8 mouse cellular contexts compared by ENCODE assay signal in the genomic region with DNA sequence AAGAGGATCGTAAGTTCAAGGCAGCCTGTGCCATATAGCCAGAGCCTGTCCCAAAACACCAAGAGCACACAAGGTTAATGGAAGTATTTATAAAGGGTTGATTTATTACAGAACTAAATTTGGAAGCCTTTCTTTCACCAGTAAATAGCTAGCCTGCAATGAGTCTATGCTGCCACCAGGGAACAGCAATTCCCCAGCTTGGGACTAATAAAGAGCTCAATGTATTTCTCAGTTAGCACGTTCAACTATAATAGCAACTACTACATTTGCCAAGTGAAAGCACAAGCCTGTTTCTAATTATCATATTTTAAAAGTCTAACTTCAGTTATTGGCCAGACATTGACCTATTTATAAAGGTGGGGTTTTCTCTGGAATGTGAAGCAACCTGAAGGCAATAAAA. TPM values are rescaled to one million over a fixed set of nuclear protein-coding genes. Genes with fewer than 3 reads are reported as not detected.
DNase-seq lines count a peak whose midpoint lies in the region; ATAC-seq and TF ChIP-seq lines count a peak whose summit lies in the region.

No protein-coding gene starts in this region.

- TF ChIP-seq POLR2A in cerebellum, adult 2 months (IDR thresholded peaks at IDR 0.05; ENCODE audit: borderline replicate concordance, insufficient read depth, low read length): no peak

- H3K9ac ChIP-seq in liver, postnatal 0 days (replicated peaks): no peak overlapping the region
- no peak overlapping the region for H3K9ac ChIP-seq in liver, embryonic 11.5 days (ENCODE audit: low read depth, low read length)
- no peak overlapping the region for H3K9ac ChIP-seq in neural tube, embryonic 14.5 days (replicated peaks; ENCODE audit: low read depth, low read length)

- no peak overlapping the region for H3K4me3 ChIP-seq in cerebellum, adult 2 months (replicated peaks; ENCODE audit: insufficient read depth, low read depth, low read length)
- H3K4me3 ChIP-seq in liver, postnatal 0 days (ENCODE audit: low read depth, low read length): no peak overlapping the region
- no peak overlapping the region for H3K4me3 ChIP-seq in liver, embryonic 11.5 days (ENCODE audit: low read depth, low read length)
- H3K4me3 ChIP-seq in embryonic facial prominence, embryonic 10.5 days: no peak overlapping the region
- no peak overlapping the region for H3K4me3 ChIP-seq in neural tube, embryonic 14.5 days (ENCODE audit: low read depth, low read length)

- no peaks in the 10 kb centered on the region for H3K9me3 ChIP-seq in liver, postnatal 0 days (ENCODE audit: low read length)
- no peaks in the 10 kb centered on the region for H3K9me3 ChIP-seq in liver, embryonic 11.5 days (ENCODE audit: control insufficient read depth, low read length)
- H3K9me3 ChIP-seq in embryonic facial prominence, embryonic 10.5 days: no peaks in the 10 kb centered on the region
- no peaks in the 10 kb centered on the region for H3K9me3 ChIP-seq in neural tube, embryonic 14.5 days (ENCODE audit: control insufficient read depth, low read length)

- no peak for TF ChIP-seq EP300 in liver, postnatal 0 days (IDR thresholded peaks at IDR 0.05; ENCODE audit: low read depth)

- ATAC-seq in liver, postnatal 0 days: no peak
- no peak for ATAC-seq in liver, embryonic 11.5 days (replicated peaks; ENCODE audit: low FRiP score)
- peak; percentile 54 for ATAC-seq in neural tube, embryonic 14.5 days (ENCODE audit: low read depth)

- H3K27ac ChIP-seq in cerebellum, adult 2 months (ENCODE audit: insufficient read depth, low read length): no peak overlapping the region
- no peak overlapping the region for H3K27ac ChIP-seq in liver, postnatal 0 days (ENCODE audit: low read depth)
- H3K27ac ChIP-seq in liver, embryonic 11.5 days (ENCODE audit: low read depth, low read length): no peak overlapping the region
- H3K27ac ChIP-seq in embryonic facial prominence, embryonic 10.5 days (replicated peaks): no peak overlapping the region
- H3K27ac ChIP-seq in neural tube, embryonic 14.5 days (ENCODE audit: low read depth, low read length): no peak overlapping the region

- H3K36me3 ChIP-seq in liver, postnatal 0 days (replicated peaks; ENCODE audit: insufficient read depth, low read length): no peaks in the 10 kb centered on the region
- no peaks in the 10 kb centered on the region for H3K36me3 ChIP-seq in liver, embryonic 11.5 days (ENCODE audit: control insufficient read depth, insufficient read depth, low read length)
- H3K36me3 ChIP-seq in embryonic facial prominence, embryonic 10.5 days (replicated peaks): no peaks in the 10 kb centered on the region
- no peaks in the 10 kb centered on the region for H3K36me3 ChIP-seq in neural tube, embryonic 14.5 days (ENCODE audit: control insufficient read depth, insufficient read depth, low read length)

- peaks cover 2% of the 10 kb centered on the region for H3K4me1 ChIP-seq in cerebellum, adult 2 months (ENCODE audit: control insufficient read depth, insufficient read depth, low read length)
- H3K4me1 ChIP-seq in liver, postnatal 0 days (ENCODE audit: insufficient read depth): no peaks in the 10 kb centered on the region
- H3K4me1 ChIP-seq in liver, embryonic 11.5 days (replicated peaks; ENCODE audit: control insufficient read depth, insufficient read depth, low read length): no peaks in the 10 kb centered on the region
- H3K4me1 ChIP-seq in embryonic facial prominence, embryonic 10.5 days: peaks cover 24% of the 10 kb centered on the region
- no peaks in the 10 kb centered on the region for H3K4me1 ChIP-seq in neural tube, embryonic 14.5 days (ENCODE audit: control insufficient read depth, insufficient read depth, low read length)

- peak; percentile 16; the same call in 1 of the 2 replicates for TF ChIP-seq CTCF in cerebellum, adult 2 months (IDR thresholded peaks at IDR 0.05; ENCODE audit: borderline replicate concordance, insufficient read depth, low read depth, low read length)
- TF ChIP-seq CTCF in liver, postnatal 0 days (IDR thresholded peaks at IDR 0.05; ENCODE audit: low read depth): peak; percentile 69

- 49% methylated on average over 2 of the region's 2 CpGs for WGBS in cerebellum, adult 2 months
- WGBS in liver, postnatal 0 days (ENCODE audit: insufficient replicate concordance): 54% methylated on average over 2 of the region's 2 CpGs
- 67% methylated on average over 2 of the region's 2 CpGs for WGBS in liver, embryonic 11.5 days
- WGBS in embryonic facial prominence, embryonic 10.5 days: 50% methylated on average over 2 of the region's 2 CpGs
- 24% methylated on average over 2 of the region's 2 CpGs for WGBS in neural tube, embryonic 14.5 days

- H3K27me3 ChIP-seq in cerebellum, adult 2 months (ENCODE audit: control insufficient read depth, insufficient read depth, low read length): no peaks in the 10 kb centered on the region
- no peaks in the 10 kb centered on the region for H3K27me3 ChIP-seq in liver, postnatal 0 days (ENCODE audit: insufficient read depth, low read length)
- no peaks in the 10 kb centered on the region for H3K27me3 ChIP-seq in liver, embryonic 11.5 days (replicated peaks; ENCODE audit: control insufficient read depth, insufficient read depth, low read length)
- H3K27me3 ChIP-seq in embryonic facial prominence, embryonic 10.5 days (replicated peaks; ENCODE audit: low read depth, poor library complexity, severe bottlenecking): no peaks in the 10 kb centered on the region
- H3K27me3 ChIP-seq in neural tube, embryonic 14.5 days (ENCODE audit: control insufficient read depth, insufficient read depth, low read length): no peaks in the 10 kb centered on the region

- DNase-seq in cerebellum, adult 2 months: peak in 1 of 2 experiments; percentile 13
- no peak for DNase-seq in cerebellum, adult 8-10 months
- DNase-seq in liver, postnatal 0 days: no peak
- no peak for DNase-seq in liver, embryonic 11.5 days (ENCODE audit: low spot score)
- DNase-seq in embryonic facial prominence, embryonic 10.5 days (ENCODE audit: low spot score): peak; percentile 22
- peak; percentile 30 to 46 for DNase-seq in layer of hippocampus, postnatal 10 days (ENCODE audit: low spot score in 2 of 2)
- DNase-seq in yolk sac, embryonic 10.5 days (ENCODE audit: low spot score): no peak

- H3K4me2 ChIP-seq in liver, postnatal 0 days (ENCODE audit: low read depth, low read length): no peak overlapping the region
- H3K4me2 ChIP-seq in liver, embryonic 11.5 days: no peak overlapping the region
- no peak overlapping the region for H3K4me2 ChIP-seq in neural tube, embryonic 14.5 days (ENCODE audit: low read depth, low read length)

RNA-seq across cellular contexts. Expression of a gene that starts 30.8 kb away (rescaled TPM):
- polyA plus RNA-seq in cerebellum, adult 2 months (2012; rRNA removed): 5.2 and 5.7 TPM in 2 replicates
- polyA plus RNA-seq in liver, postnatal 0 days (2015; fragmentation: Nextera tagmentation; extraction: Ambion mirVana): 19.8 and 22.5 TPM in 2 replicates
- 59.8 and 66.0 TPM in 2 replicates for polyA plus RNA-seq in liver, embryonic 11.5 days (2014; fragmentation: Nextera tagmentation; extraction: Ambion mirVana)
- polyA plus RNA-seq in embryonic facial prominence, embryonic 10.5 days (2016; fragmentation: Nextera tagmentation; extraction: Ambion mirVana): 3.2 and 5.1 TPM in 2 replicates
- 1 to 10 TPM; 4.5 to 4.6 TPM for total RNA-seq in layer of hippocampus, postnatal 10 days (2021)
- polyA plus RNA-seq in neural tube, embryonic 14.5 days (2014; fragmentation: Nextera tagmentation; extraction: Ambion mirVana): 4.1 and 5.2 TPM in 2 replicates

RNA-seq across cellular contexts. Expression of a gene that starts 31.6 kb away (rescaled TPM):
- 83.5 and 87.6 TPM in 2 replicates for polyA plus RNA-seq in cerebellum, adult 2 months (2012; rRNA removed)
- polyA plus RNA-seq in liver, postnatal 0 days (2015; fragmentation: Nextera tagmentation; extraction: Ambion mirVana): 3.7 TPM in 2 replicates
- polyA plus RNA-seq in liver, embryonic 11.5 days (2014; fragmentation: Nextera tagmentation; extraction: Ambion mirVana): 11.8 and 13.0 TPM in 2 replicates
- 12.5 and 16.2 TPM in 2 replicates for polyA plus RNA-seq in embryonic facial prominence, embryonic 10.5 days (2016; fragmentation: Nextera tagmentation; extraction: Ambion mirVana)
- total RNA-seq in layer of hippocampus, postnatal 10 days (2021): 100 to 1,000 TPM; 154 to 175 TPM
- 132 and 166 TPM in 2 replicates for polyA plus RNA-seq in neural tube, embryonic 14.5 days (2014; fragmentation: Nextera tagmentation; extraction: Ambion mirVana)

Comparison
In these comparisons a context has a peak if more than half of its experiments do, and no peak if none do; other contexts are left out.
1. DNase-seq: peak in embryonic facial prominence, embryonic 10.5 days (single experiment) and layer of hippocampus, postnatal 10 days (2 of 2); none in cerebellum, adult 8-10 months (single experiment), liver, postnatal 0 days (single experiment), liver, embryonic 11.5 days (single experiment) and yolk sac, embryonic 10.5 days (single experiment).